Mouse (Mus musculus) myocyte (in vitro differentiated cells): ENCODE measurements at regions not wholly inside any gene's neighbourhood (a gene's known extent, or its start where the extent isn't known, plus 50 kb on each side); places are given as distances from the start of the nearest gene placed in this dataset.

Source experiments
- H3K27me3 ChIP-seq: one replicate; pipeline ENCODE4 v1.6.1; 2011; ENCODE audit not compliant: control insufficient read depth, insufficient read depth, insufficient read length
- H3K36me3 ChIP-seq: one replicate; pipeline ENCODE4 v1.6.1; 2011; ENCODE audit not compliant: control insufficient read depth, insufficient read depth
- H3K4me2 ChIP-seq: one replicate; pipeline ENCODE4 v1.6.1; 2011; ENCODE audit warnings: low read depth, control low read depth
- H3K4me3 ChIP-seq: one replicate; pipeline ENCODE4 v1.5.1; 2011; ENCODE audit warnings: mild to moderate bottlenecking, control low read depth, moderate library complexity
- H3K79me2 ChIP-seq: one replicate; pipeline ENCODE4 v1.6.1; 2011; ENCODE audit not compliant: control insufficient read depth, insufficient read depth
- H3ac ChIP-seq: one replicate; pipeline ENCODE4 v1.6.1; 2011; ENCODE audit not compliant: control insufficient read depth, insufficient read length
- CEBPB ChIP-seq: IDR thresholded peaks from 2 replicates; pipeline ENCODE4 v1.6.1; 2011; ENCODE audit warnings: mild to moderate bottlenecking, moderate library complexity; ENCODE audit not compliant: poor library complexity, insufficient read depth, severe bottlenecking
- E2F4 ChIP-seq: IDR thresholded peaks from one replicate; pipeline ENCODE4 v1.6.1; 2011; ENCODE audit warnings: mild to moderate bottlenecking, control low read depth, moderate library complexity; ENCODE audit not compliant: insufficient read depth
- MAX ChIP-seq: IDR thresholded peaks from one replicate; pipeline ENCODE4 v1.6.1; 2011; ENCODE audit warnings: low read depth, mild to moderate bottlenecking, control low read depth
- MYOD1 ChIP-seq, 3 experiments: IDR thresholded peaks; one replicate each; pipeline ENCODE4 v1.6.1; 2011; ENCODE audit warnings: control low read depth in 2 of 3, low read depth in 2 of 3, mild to moderate bottlenecking in 2 of 3, moderate library complexity in 1 of 3; ENCODE audit not compliant: insufficient read length in 2 of 3, control insufficient read depth in 1 of 3
- MYOG ChIP-seq, 3 experiments: IDR thresholded peaks; one replicate each; pipeline ENCODE4 v1.6.1; 2011; ENCODE audit warnings: control low read depth in 2 of 3, low read depth in 2 of 3, mild to moderate bottlenecking in 2 of 3; ENCODE audit not compliant: insufficient read length in 2 of 3, control insufficient read depth in 1 of 3, insufficient read depth in 1 of 3
- POLR2A ChIP-seq: IDR thresholded peaks from one replicate; pipeline ENCODE4 v1.6.1; 2011; ENCODE audit warnings: low read depth, mild to moderate bottlenecking, control low read depth, moderate library complexity; ENCODE audit not compliant: insufficient read length
- POLR2AphosphoS2 ChIP-seq: IDR thresholded peaks from one replicate; pipeline ENCODE4 v1.6.1; 2011; ENCODE audit warnings: low read depth, control low read depth; ENCODE audit not compliant: insufficient read length
- REST ChIP-seq: IDR thresholded peaks from one replicate; pipeline ENCODE4 v1.6.1; 2011; ENCODE audit warnings: mild to moderate bottlenecking, control low read depth, moderate library complexity; ENCODE audit not compliant: insufficient read depth, insufficient read length
- SRF ChIP-seq: IDR thresholded peaks from one replicate; pipeline ENCODE4 v1.6.1; 2011; ENCODE audit warnings: low read depth; ENCODE audit not compliant: control insufficient read depth, insufficient read length
- TCF12 ChIP-seq: IDR thresholded peaks from one replicate; pipeline ENCODE4 v1.6.1; 2011; ENCODE audit warnings: mild to moderate bottlenecking, control low read depth; ENCODE audit not compliant: poor library complexity, insufficient read depth, severe bottlenecking
- TCF3 ChIP-seq: IDR thresholded peaks from one replicate; pipeline ENCODE4 v1.6.1; 2011; ENCODE audit warnings: low read depth, control low read depth; ENCODE audit not compliant: insufficient read length
- USF1 ChIP-seq: IDR thresholded peaks from one replicate; pipeline ENCODE4 v1.6.1; 2011; ENCODE audit warnings: low read depth, mild to moderate bottlenecking, control low read depth, moderate library complexity

DNA sequence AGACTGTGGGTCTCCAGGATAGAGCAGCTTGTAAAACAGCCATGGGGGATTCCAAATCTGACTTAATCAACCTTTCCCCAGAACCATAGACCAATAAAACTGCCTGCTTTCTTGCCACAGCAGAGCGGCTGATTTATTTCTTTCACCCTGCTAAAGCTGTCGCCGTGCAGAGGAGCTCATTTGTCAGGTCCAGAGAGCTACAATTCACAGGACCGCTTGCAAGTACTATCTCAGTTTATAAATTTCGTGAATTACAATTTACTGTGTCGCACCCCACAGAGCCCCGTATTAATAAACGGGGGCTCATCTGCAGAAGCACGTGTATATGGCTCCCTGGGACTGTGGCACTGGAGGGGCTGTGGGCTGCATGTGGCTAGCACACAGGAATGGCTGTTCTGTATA lies 185.4 kb upstream of the Bmper start:
- Histone ChIP-seq H3K4me3 (no peak overlapping the region), H3K36me3 (no peaks in the 10 kb centered on the region), H3K27me3 (no peaks in the 10 kb centered on the region), H3K79me2 (no peaks in the 10 kb centered on the region), H3ac (no peak overlapping the region), H3K4me2 (no peak overlapping the region)
- TF ChIP-seq TCF3 = no peak
- TF ChIP-seq TCF12 = no peak
- no peak for TF ChIP-seq MYOD1 (IDR thresholded peaks at IDR 0.05; ENCODE audit: control insufficient read depth in 1 of 3, insufficient read length in 2 of 3, low read depth in 2 of 3)
- TF ChIP-seq MAX = no peak
- TF ChIP-seq CEBPB = no peak
- no peak for TF ChIP-seq POLR2AphosphoS2
- TF ChIP-seq SRF = no peak
- TF ChIP-seq REST = no peak
- no peak for TF ChIP-seq E2F4
- TF ChIP-seq USF1 = no peak
- TF ChIP-seq POLR2A = no peak
- TF ChIP-seq MYOG (IDR thresholded peaks at IDR 0.05; ENCODE audit: control insufficient read depth in 1 of 3, insufficient read depth in 1 of 3, insufficient read length in 2 of 3, low read depth in 2 of 3) = no peak

DNA sequence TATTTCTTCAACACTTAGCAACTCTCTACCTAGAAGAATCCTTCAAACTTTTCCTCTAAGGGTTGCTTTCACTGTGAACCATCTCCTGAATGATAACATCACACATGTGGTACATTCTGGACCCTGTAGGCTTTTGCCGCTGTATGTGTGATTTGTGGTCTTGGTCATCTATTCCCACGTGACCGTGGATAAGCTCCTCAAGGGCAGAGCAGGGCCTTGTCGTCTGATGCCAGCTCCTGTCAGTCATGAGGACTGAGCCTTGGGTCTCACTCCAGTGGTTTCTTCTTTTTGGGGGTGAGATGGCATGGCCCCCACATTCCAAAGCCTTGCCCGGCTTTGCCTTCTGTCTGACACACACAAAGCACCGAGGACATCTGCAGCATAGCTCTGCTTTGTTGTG lies 183.3 kb upstream of the Bmper start:
- no peak overlapping the region for H3ac ChIP-seq
- no peak overlapping the region for H3K4me3 ChIP-seq
- no peaks in the 10 kb centered on the region for H3K27me3 ChIP-seq
- TF ChIP-seq E2F4 (no peak), CEBPB (no peak), MAX (no peak), POLR2AphosphoS2 (no peak), MYOD1 (IDR thresholded peaks at IDR 0.05; ENCODE audit: control insufficient read depth in 1 of 3, insufficient read length in 2 of 3, low read depth in 2 of 3) (no peak), USF1 (no peak), TCF3 (no peak), TCF12 (no peak), SRF (no peak), REST (no peak), MYOG (IDR thresholded peaks at IDR 0.05; ENCODE audit: control insufficient read depth in 1 of 3, insufficient read depth in 1 of 3, insufficient read length in 2 of 3, low read depth in 2 of 3) (no peak)
- H3K79me2 ChIP-seq = no peaks in the 10 kb centered on the region
- no peaks in the 10 kb centered on the region for H3K36me3 ChIP-seq
- H3K4me2 ChIP-seq = no peak overlapping the region

DNA sequence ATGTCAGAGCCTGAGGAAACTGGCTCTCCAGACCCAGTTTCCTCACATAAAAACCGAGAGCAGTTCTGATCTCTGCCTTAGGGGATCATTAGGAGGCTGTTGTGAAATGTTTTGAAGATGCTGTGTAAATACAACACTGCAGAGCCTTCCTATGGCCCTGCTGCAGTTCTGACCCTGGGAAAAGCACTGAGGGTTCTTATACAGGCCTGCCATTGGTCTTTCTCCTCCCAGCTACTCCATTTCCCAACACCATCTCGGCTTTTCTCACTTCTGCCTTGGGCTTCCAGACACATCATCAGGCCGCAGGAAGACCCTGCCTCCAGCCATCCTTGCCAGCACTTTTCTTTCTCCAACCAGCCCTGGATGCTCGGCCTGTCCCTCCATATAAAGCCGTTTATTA lies 181.9 kb upstream of the Bmper start:
- Histone ChIP-seq H3K27me3 (no peaks in the 10 kb centered on the region), H3K4me2 (no peak overlapping the region), H3ac (no peak overlapping the region), H3K79me2 (no peaks in the 10 kb centered on the region), H3K36me3 (no peaks in the 10 kb centered on the region), H3K4me3 (no peak overlapping the region)
- TF ChIP-seq TCF3 (no peak), REST (no peak), CEBPB (no peak), MYOG (IDR thresholded peaks at IDR 0.05; ENCODE audit: control insufficient read depth in 1 of 3, insufficient read depth in 1 of 3, insufficient read length in 2 of 3, low read depth in 2 of 3) (no peak), E2F4 (no peak), POLR2AphosphoS2 (no peak), TCF12 (no peak), USF1 (no peak), POLR2A (no peak), MAX (no peak), SRF (no peak), MYOD1 (IDR thresholded peaks at IDR 0.05; ENCODE audit: control insufficient read depth in 1 of 3, insufficient read length in 2 of 3, low read depth in 2 of 3) (no peak)

DNA sequence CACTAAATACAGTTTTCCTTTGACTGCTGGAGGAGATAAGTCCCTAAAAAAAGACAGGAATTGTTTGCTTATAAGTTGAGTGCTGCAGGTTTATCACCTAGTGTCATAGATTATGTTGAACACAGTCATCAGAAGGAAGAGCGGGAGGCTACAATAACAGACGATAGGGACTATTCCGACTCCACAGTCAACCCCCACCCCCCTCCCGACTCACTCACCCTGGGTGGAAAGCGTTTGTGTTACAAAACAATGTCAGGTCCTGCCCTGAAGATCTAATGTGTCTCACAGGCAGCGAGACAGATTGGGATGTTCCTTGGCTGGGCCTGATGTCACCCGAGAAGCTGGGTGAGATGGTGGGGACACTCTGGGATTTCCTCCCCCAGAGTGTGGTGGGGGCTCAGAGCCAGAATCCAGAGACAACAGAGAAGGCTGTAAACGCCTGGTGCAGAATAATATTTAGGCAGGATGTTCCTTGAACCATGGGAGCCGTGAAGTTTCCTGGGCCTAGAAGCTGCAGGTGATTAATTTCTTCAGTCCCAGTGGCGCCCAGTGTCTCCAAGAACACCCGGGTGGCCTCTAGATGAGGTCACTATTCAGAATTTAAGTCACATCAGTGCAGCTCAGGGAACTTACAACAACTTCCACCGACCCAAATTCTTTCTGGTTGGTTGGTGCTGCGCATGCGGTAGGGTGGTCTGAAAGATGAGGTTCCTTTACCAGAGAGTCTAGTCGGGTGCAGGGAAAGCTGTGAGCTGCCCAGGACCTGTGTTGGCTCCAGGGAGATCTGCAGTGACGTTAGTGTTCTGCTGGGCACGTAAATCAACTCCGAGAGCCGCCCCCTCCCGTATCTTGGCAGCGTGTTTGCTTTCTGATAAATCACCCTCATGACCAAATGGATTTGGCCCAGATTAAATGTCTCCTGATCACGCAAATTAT lies 181.1 kb upstream of the Bmper start:
- no peak for TF ChIP-seq MAX
- no peak for TF ChIP-seq CEBPB
- no peak for TF ChIP-seq POLR2A
- TF ChIP-seq USF1 = no peak
- TF ChIP-seq REST = no peak
- TF ChIP-seq MYOG (IDR thresholded peaks at IDR 0.05; ENCODE audit: control insufficient read depth in 1 of 3, insufficient read depth in 1 of 3, insufficient read length in 2 of 3, low read depth in 2 of 3) = no peak
- TF ChIP-seq TCF3 = no peak
- TF ChIP-seq TCF12 = no peak
- TF ChIP-seq E2F4 = no peak
- no peak for TF ChIP-seq MYOD1 (IDR thresholded peaks at IDR 0.05; ENCODE audit: control insufficient read depth in 1 of 3, insufficient read length in 2 of 3, low read depth in 2 of 3)
- no peak for TF ChIP-seq SRF
- TF ChIP-seq POLR2AphosphoS2 = no peak

More for the DNA sequence above, 181.1 kb upstream of the Bmper start:
- Histone ChIP-seq H3K4me3 (no peak overlapping the region), H3K79me2 (no peaks in the 10 kb centered on the region), H3ac (no peak overlapping the region), H3K36me3 (no peaks in the 10 kb centered on the region), H3K27me3 (no peaks in the 10 kb centered on the region), H3K4me2 (no peak overlapping the region)
